Mouse (Mus musculus) testis, adult 2 months (tissue): ENCODE data around the gene Stac3. TPM values are rescaled to one million over a fixed set of nuclear protein-coding genes. Genes with fewer than 3 reads are reported as not detected.

Experiments
- H3K27ac ChIP-seq: fragments of 200-500 bp; 2 replicates; pipeline ENCODE4 v1.5.1; 2012; ENCODE audit warnings: low read depth, low read length; ENCODE audit not compliant: control insufficient read depth, insufficient read depth
- H3K27me3 ChIP-seq: fragments of 200-500 bp; 2 replicates; pipeline ENCODE4 v1.6.1; 2012; ENCODE audit warnings: mild to moderate bottlenecking, low read length, moderate library complexity; ENCODE audit not compliant: control insufficient read depth, insufficient read depth
- H3K36me3 ChIP-seq: fragments of 200-500 bp; 2 replicates; pipeline ENCODE4 v1.6.1; 2012; ENCODE audit warnings: mild to moderate bottlenecking, low read length; ENCODE audit not compliant: control insufficient read depth, insufficient read depth
- H3K4me1 ChIP-seq: fragments of 200-500 bp; 2 replicates; pipeline ENCODE4 v1.6.1; 2012; ENCODE audit warnings: low read length; ENCODE audit not compliant: control insufficient read depth, insufficient read depth
- H3K4me3 ChIP-seq: fragments of 200-500 bp; 2 replicates; pipeline ENCODE4 v1.5.1; 2012; ENCODE audit warnings: low read depth, mild to moderate bottlenecking, low read length, moderate library complexity, mixed read lengths; ENCODE audit not compliant: control insufficient read depth
- CTCF ChIP-seq: fragments of 200-500 bp; IDR thresholded peaks from 2 replicates; pipeline ENCODE4 v1.5.1; 2012; ENCODE audit warnings: low read depth, mild to moderate bottlenecking, inconsistent platforms, low read length, moderate library complexity; ENCODE audit not compliant: control insufficient read depth, insufficient read depth, insufficient replicate concordance
- POLR2A ChIP-seq: fragments of 200-500 bp; IDR thresholded peaks from 2 replicates; pipeline ENCODE4 v1.6.1; 2012; ENCODE audit warnings: low read depth, mild to moderate bottlenecking, inconsistent platforms, low read length, moderate library complexity; ENCODE audit not compliant: control insufficient read depth
- polyA plus RNA-seq: library from polyadenylated mRNA; depleted of rRNA; stranded (reverse); fragments of >200 nt; gene quantifications from 2 replicates; pipeline ENCODE4 v1.2.3, GENCODE M21; 2012

Stac3 gene
- polyA plus RNA-seq, 1 experiment, result 1.0 TPM

DNA sequence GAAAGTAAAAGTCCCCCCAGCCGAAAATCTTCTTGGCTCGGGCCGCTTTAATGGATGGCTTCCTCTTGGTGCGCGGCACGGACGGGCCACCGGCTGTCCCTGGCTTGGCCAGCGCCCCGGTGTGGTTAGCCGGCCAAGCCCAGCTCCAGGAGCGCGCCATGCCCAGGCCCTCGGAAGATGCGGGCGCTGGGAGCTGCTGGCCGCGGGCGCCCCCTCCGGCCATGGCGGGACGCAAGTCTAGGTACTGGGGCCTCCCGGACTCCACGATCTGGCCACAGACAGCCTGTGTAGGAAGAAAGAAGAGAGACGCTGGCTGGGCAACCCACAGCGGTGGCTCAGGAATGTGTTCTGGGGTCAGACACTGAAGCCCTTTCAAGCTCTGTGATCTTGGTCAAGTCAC, 25.2 kb downstream of the Stac3 start:
- TF ChIP-seq CTCF (peak; percentile 17; the same call in 1 of the 2 replicates), POLR2A (no peak)
- peaks cover 4% of the 10 kb centered on the region for H3K4me1 ChIP-seq
- H3K27ac ChIP-seq, result no peak overlapping the region
- H3K36me3 ChIP-seq, result no peaks in the 10 kb centered on the region
- H3K27me3 ChIP-seq, result peaks cover 3% of the 10 kb centered on the region
- H3K4me3 ChIP-seq, result no peak overlapping the region; the same call in 1 of the 2 replicates

DNA sequence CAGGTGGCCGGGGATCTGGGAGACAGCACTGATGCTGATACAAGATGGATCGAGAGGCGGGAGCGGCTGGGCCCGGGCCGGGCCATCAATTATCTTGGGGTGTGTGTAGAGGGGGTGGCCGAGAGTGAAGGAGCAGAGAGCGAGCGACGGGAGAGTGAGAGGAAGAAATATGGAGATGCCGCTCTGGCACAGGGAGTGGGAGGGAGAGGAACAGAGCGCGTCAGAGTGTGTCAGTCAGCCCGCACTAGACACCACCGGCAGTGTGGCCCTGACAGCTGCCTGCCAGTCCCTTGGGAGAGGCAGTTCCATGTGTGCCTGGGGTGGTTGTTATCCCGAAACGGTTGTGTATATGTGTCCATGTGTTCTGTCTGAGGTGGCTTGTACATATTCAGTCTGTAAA, 26.0 kb downstream of the Stac3 start:
- Histone ChIP-seq H3K4me3 (no peak overlapping the region), H3K36me3 (no peaks in the 10 kb centered on the region), H3K27me3 (peaks cover 3% of the 10 kb centered on the region), H3K27ac (no peak overlapping the region), H3K4me1 (no peaks in the 10 kb centered on the region; the same call in 1 of the 2 replicates)
- TF ChIP-seq CTCF (no peak), POLR2A (no peak)

DNA sequence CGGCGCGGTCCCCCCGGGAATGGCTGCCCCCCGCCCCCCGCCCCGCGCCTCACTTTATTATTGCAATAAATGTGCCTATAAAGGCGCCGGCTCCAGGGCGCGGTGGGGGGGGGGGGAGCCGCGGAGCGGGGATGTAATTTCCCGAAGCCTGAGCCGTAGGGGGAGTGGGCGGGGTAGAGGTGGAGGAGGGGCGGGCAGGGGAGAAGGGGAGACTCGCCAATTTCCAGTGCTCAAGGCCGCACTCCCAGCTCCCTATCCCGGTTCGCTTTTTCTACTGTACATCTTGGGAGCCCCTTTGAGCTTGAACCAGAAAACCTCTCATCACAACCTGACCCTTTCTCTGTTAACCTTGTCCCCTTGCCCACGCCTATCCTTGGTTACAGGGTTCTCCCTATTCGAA, 29.5 kb downstream of the Stac3 start:
- H3K27me3 ChIP-seq, result peaks cover 3% of the 10 kb centered on the region
- no peaks in the 10 kb centered on the region for H3K36me3 ChIP-seq
- H3K4me3 ChIP-seq, result no peak overlapping the region
- TF ChIP-seq POLR2A, result no peak
- TF ChIP-seq CTCF, result no peak
- H3K27ac ChIP-seq, result no peak overlapping the region
- H3K4me1 ChIP-seq, result peaks cover 10% of the 10 kb centered on the region

DNA sequence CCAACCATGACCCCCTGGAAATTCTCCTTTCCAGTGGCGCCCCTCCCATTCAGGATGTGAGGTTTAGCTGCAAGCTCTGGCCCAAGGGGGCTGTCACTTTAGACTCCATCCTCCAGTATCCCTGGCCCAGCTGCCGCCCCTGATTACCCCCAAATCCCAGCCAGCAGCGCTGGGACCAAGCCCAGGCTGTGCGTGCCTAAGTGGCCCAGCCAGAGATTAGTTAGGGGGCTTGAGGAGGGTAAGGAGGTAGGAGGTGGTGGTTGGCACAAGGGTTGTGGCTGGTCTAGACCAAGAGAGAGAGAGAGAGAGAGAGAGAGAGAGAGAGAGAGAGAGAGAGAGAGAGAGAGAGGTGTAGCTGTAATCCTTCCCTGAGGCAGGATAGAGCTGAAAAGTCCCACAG, 30.1 kb downstream of the Stac3 start:
- no peak for TF ChIP-seq POLR2A
- TF ChIP-seq CTCF, result no peak
- Histone ChIP-seq H3K4me1 (peaks cover 10% of the 10 kb centered on the region), H3K27ac (no peak overlapping the region), H3K36me3 (no peaks in the 10 kb centered on the region), H3K27me3 (peaks cover 3% of the 10 kb centered on the region), H3K4me3 (no peak overlapping the region)

DNA sequence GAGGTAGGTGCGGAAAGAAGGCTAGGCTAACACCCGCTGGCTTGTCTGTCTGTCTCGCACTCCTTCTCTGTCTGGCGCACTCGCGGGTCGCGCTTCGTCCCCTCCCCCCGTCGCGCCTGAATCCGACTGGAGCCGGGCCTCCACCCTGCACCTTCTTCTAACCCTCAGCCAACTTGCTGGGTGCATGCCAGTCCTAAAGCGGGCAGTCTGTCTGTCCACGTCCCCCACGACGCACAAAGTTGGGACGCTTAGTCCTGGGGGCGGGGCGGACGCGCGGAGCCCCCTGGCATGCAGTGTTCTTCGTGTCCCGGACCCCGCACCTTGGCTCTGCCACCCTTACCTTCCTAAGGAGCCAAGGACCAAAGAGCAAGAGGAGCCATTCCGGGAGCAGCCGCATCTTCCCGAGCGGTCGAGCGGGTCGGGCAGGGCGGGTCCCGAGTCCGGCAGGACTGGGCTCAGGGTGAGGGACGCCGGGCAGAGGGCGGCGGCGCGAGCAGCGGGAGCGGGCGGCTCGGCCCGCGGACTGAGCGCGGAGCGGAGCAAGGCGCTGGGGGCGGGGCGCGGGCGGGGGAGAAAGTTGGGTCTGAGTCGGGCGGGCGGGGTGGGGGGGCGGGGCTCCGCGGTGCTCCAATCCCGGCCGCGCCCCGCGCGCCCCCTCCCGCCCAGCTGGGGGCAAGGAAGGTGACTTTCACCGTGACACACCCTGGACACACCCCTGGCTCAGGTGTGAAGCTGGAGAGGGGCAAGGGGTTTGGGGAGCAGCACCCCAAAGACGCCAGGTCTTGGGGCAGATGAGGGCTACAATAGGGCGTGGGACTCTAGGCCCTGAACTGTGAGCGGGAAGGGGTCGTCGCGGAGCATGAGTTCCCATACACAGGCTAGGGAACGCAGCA, 32.8 kb downstream of the Stac3 start, which contains the start of gene Nxph4:
Gene Nxph4, minus strand, starts transcription at position 524 of the 893 bp plus-strand sequence.
- Histone ChIP-seq H3K27me3 (peaks cover 3% of the 10 kb centered on the region), H3K4me1 (peaks cover 10% of the 10 kb centered on the region), H3K4me3 (peak within 1 kb of the TSS; percentile 59), H3K36me3 (no peaks in the 10 kb centered on the region), H3K27ac (no peak within 1 kb of the TSS)
- TF ChIP-seq CTCF, result no peak
- no peak for TF ChIP-seq POLR2A

DNA sequence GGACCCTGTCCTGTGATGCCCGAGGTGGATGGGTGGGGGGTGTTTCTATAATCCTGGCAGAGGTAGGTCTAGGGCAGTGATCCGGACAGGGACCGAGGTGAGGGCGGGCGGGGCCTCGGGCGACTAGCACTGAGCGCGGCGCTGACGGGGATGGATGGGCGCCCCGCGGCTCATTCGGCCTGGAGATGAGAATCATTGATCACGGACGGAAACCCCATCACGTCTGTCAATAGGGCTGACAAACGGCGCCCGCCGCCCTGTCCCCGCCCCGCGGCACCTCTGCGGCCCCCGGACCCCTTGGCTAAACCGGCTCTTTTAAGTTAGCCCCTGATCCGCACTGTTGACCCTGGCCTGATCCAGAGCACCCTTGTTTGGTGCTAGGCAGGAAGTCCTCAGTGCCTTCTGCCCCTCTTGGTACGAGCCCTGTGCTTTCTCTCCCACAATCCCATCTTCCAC, 33.5 kb downstream of the Stac3 start:
- Histone ChIP-seq H3K4me3 (no peak overlapping the region), H3K27ac (no peak overlapping the region), H3K27me3 (peaks cover 3% of the 10 kb centered on the region), H3K36me3 (no peaks in the 10 kb centered on the region), H3K4me1 (peaks cover 10% of the 10 kb centered on the region)
- TF ChIP-seq POLR2A, result no peak
- TF ChIP-seq CTCF, result no peak

DNA sequence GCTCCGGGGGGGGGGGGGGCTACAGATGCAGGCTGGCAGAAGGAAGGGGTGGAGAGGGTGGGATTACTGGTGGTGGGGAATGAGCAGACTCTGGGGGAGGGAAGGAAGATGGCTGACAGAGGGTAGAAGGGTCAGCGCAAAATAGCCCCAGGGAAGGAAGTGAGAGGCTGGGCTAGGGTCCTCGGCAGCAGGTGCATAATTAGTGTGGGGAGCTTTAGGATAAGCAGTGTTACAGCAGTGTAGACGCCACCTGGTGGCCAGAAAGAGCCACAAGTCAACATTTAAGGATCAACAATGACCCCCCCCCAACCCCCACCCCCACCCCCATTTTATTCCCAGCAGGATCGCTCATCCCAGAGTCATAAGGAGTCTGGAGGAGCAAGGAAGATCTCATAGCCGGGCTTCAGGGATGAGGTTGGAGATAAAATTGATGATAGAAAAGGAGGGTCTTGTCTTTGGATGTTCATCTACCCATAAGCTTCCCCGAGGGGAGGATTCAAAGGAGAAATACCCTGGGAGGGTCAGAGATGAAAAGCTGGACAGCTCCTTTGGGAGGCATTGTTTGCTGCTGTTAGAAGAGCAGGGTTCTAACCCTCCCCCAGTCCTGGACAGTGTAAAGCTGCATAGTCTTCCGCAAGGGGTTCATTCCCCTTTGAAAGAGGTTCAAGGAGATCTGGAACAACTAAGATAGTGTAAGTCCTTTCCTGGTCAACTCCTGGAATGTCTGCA, 35.3 kb downstream of the Stac3 start:
- Histone ChIP-seq H3K36me3 (no peaks in the 10 kb centered on the region), H3K4me1 (peaks cover 10% of the 10 kb centered on the region), H3K27me3 (peaks cover 3% of the 10 kb centered on the region), H3K27ac (no peak overlapping the region), H3K4me3 (no peak overlapping the region)
- TF ChIP-seq POLR2A, result no peak
- peak; percentile 12; the same call in 1 of the 2 replicates for TF ChIP-seq CTCF
